Mouse (Mus musculus): ENCODE results near the gene Dus4l. TPM values are rescaled to one million over a fixed set of nuclear protein-coding genes. Genes with fewer than 3 reads are reported as not detected.
"Not testable (repeated sequence)": the region's sequence is repeated elsewhere in the genome, so short reads cannot be mapped to it uniquely, and the experiment has no call there.

Gene Dus4l
- polyA plus RNA-seq, 1 experiment from 2014 or later: 9.0 TPM

DNA sequence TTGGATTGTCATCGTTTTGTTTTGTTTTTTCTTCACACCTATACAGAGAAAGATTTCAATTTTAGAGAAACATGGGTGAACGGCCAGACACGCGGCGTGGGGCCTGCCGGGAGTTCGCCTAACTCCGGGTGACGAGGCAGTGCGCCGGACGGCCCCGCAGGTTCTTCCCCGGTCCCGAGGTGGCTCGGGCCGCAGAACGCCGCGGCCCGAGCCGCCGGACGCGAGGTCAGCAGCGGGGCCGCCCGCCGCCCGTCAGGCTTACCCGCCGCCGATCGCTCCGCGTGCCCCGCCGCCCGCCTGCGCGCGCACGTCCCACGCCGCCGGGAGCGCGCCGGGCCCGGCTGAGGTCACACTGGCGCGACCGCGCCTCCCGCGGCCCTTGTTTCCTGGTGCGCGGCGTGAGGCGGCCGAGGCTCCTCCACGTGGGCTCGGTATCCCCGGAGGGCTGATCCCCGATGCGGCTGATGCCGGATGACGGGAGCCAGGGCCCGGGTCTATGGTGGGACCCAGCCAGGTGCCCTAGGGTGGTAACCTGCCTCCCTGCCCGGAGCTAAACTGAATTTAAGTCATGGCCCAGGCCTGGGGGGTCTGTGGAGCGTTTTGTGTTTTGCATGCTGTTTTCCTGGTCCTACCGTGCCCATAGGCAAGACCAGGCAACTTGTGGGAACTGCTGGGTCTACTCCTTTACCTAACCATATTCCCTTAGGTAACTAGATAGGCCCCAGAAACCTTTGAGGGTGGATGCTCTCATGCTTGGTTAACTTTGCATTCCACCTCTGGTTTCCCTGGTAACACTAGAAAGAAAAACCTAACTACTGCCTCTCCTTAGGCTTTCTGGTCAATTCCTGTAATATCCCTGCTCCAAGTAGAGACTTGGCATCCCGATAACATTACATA, 20.0 kb downstream of the Dus4l start, which contains the start of gene Bcap29:
TSS of gene Bcap29 (minus strand) at position 316 of the 897 bp plus-strand sequence.
- Histone ChIP-seq H3K27me3 (no peaks in the 10 kb centered on the region), H3K4me2 (peak within 1 kb of the TSS; percentile 84), H3K4me1 (replicated peaks) (peaks cover 17% of the 10 kb centered on the region), H3K4me3 (peak within 1 kb of the TSS; percentile 56), H3K36me3 (no peaks in the 10 kb centered on the region), H3K27ac (replicated peaks) (peak within 1 kb of the TSS; percentile 77), H3K9ac (peak within 1 kb of the TSS; percentile 68), H3K9me3 (no peaks in the 10 kb centered on the region)
- peak; percentile 89 for ATAC-seq (ENCODE audit: low FRiP score, low read depth)
- WGBS: 1% methylated on average over 66 of the region's 73 CpGs

DNA sequence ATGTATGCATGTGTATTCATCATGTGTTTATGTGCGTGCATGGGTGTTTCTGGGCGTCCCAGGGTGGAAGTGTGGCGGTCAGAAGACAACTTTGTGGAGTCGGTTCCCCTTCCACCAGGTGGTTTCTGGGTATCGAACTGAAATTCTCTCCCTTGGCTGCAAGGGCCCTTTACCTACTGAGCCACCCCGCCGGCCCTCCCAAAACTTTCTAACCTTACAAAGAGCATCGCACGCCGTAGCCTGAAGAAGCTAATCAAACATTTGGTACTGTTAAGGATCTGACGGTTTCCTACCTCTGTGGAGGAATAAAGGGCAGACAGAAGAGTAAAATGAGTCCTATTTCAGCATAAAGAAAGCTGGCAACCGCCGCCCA, 20.7 kb downstream of the Dus4l start:
- Histone ChIP-seq H3K9me3 (no peaks in the 10 kb centered on the region), H3K4me2 (peak overlapping the region; percentile 84), H3K27me3 (no peaks in the 10 kb centered on the region), H3K4me1 (replicated peaks) (peaks cover 17% of the 10 kb centered on the region), H3K9ac (peak overlapping the region; percentile 68), H3K27ac (replicated peaks) (peak overlapping the region; percentile 77; the same call in 1 of the 2 replicates), H3K36me3 (no peaks in the 10 kb centered on the region), H3K4me3 (peak overlapping the region; percentile 56)
- ATAC-seq (ENCODE audit: low FRiP score, low read depth): peak; percentile 47; the same call in 1 of the 2 replicates
- 9% methylated on average over 13 of the region's 13 CpGs for WGBS

DNA sequence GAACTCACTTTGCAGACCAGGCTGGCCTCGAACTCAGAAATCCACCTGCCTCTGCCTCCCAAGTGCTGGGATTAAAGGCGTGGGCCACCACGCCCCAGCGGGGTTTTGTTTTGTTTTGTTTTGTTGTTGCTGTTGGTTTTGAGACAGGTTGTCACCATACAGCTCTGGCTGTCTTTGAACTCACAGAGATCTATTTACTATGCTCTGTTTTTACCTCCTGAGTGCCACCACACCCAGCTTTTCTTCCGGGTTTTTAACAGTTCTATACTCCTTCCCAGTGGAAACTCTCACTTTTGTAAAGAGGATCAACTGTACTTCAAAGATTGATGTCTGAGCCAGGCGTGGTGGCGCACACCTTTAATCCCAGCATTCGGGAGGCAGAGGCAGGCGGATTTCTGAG, 26.2 kb downstream of the Dus4l start:
- ATAC-seq (ENCODE audit: low FRiP score, low read depth); H3K27me3 ChIP-seq: not testable (repeated sequence)
- WGBS: 94% methylated on average over 9 of the region's 9 CpGs

DNA sequence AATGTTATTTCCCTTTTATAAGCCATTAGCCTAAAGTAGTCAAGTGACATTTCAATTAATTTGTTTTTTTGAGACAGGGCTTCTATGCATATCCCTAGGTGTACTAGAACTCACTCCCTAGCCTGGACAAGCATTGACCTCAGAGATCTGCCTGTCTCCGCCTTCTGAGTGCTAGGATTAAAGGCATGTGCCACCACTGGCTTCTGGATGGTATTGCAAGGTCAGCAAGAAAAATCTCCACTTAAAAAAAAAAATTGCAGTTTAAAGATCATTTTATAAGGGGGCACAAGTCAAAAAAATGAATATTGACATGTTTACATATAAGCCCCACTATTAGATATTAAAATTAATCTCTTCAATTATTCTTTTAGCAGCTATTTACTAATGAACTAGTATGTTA, 29.6 kb downstream of the Dus4l start:
- 93% methylated on average over 1 of the region's 1 CpGs for WGBS
- H3K4me2 ChIP-seq: no peak overlapping the region
- no peaks in the 10 kb centered on the region for H3K36me3 ChIP-seq
- no peak overlapping the region for H3K4me3 ChIP-seq
- H3K27ac ChIP-seq (replicated peaks): no peak overlapping the region
- no peaks in the 10 kb centered on the region for H3K9me3 ChIP-seq
- ATAC-seq (ENCODE audit: low FRiP score, low read depth): no peak
- no peaks in the 10 kb centered on the region for H3K27me3 ChIP-seq
- no peaks in the 10 kb centered on the region for H3K4me1 ChIP-seq (replicated peaks)
- no peak overlapping the region for H3K9ac ChIP-seq

More for the DNA sequence above, 26.2 kb downstream of the Dus4l start:
- H3K36me3 ChIP-seq; H3K4me3 ChIP-seq; H3K9me3 ChIP-seq; H3K4me2 ChIP-seq; H3K9ac ChIP-seq; H3K4me1 ChIP-seq (replicated peaks); H3K27ac ChIP-seq (replicated peaks): not testable (repeated sequence)

DNA sequence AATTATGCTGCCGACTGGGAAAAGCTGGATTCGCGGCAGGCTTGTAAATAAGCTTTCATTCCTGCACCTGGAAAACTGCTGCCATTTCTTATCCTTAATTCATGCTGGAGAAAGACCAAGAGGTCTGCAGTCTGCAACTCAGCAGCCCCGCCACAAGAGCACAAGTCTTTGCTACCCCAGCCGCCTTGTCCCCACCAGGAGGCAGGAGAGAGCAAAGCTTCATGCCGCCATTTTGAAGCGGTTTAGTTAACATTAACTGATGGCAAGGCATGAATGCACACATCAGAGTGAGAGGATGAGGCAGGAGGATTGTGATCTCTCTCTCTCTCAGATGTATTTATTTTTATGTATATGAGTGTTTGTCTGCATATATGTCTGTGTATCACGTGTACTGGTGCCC, 34.5 kb downstream of the Dus4l start:
- no peak overlapping the region for H3K4me3 ChIP-seq
- 89% methylated on average over 8 of the region's 8 CpGs for WGBS
- H3K36me3 ChIP-seq: peaks cover 6% of the 10 kb centered on the region
- H3K9me3 ChIP-seq: no peaks in the 10 kb centered on the region
- no peaks in the 10 kb centered on the region for H3K27me3 ChIP-seq
- no peak overlapping the region for H3K9ac ChIP-seq
- no peak overlapping the region for H3K27ac ChIP-seq (replicated peaks)
- ATAC-seq (ENCODE audit: low FRiP score, low read depth): no peak
- no peaks in the 10 kb centered on the region for H3K4me1 ChIP-seq (replicated peaks)
- H3K4me2 ChIP-seq: no peak overlapping the region

DNA sequence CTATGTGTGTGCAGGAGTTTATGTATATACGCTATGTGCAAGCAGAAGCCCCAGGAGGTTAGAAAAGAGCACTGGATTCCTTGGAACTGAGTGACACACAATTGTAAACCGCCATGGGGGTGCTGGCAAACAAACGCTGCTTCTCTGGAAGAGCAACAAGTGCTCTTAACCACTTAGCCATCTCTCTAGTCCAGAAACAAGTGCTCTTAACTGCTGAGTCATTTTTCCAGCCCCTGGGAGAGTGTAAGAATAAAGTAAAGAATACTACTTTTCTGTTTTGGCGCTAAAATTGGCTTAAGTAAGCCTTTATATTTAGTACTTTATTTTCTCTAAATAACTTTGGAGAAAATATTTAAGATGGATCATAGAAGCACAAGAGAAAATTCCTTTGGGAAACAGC, 41.3 kb downstream of the Dus4l start:
- no peak overlapping the region for H3K9ac ChIP-seq
- ATAC-seq (ENCODE audit: low FRiP score, low read depth): no peak
- H3K9me3 ChIP-seq: no peaks in the 10 kb centered on the region
- H3K4me1 ChIP-seq (replicated peaks): no peaks in the 10 kb centered on the region
- H3K27me3 ChIP-seq: no peaks in the 10 kb centered on the region
- H3K4me3 ChIP-seq: no peak overlapping the region
- no peak overlapping the region for H3K27ac ChIP-seq (replicated peaks)
- WGBS: 53% methylated on average over 4 of the region's 4 CpGs
- H3K4me2 ChIP-seq: no peak overlapping the region
- peaks cover 6% of the 10 kb centered on the region for H3K36me3 ChIP-seq

DNA sequence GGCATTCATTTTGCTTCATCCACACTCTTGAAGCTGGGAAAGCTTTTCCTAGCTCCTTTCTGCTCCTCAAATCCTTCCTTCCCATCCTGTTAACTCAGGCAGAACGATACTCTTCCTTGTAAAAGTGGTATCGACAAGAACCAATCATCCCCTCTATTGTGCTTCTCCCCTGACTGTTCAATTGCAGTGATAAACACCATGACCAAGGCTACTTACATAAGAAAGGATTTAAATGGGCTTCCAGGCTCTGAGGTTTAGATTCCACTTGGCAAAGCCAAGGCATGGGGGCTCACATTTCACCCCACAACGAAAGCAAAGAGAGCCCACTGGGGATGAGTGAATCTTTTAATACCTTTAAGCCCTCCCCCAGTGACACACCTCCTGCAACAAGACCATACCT, 46.5 kb downstream of the Dus4l start:
- Histone ChIP-seq H3K36me3 (no peaks in the 10 kb centered on the region), H3K9me3 (no peaks in the 10 kb centered on the region), H3K4me1 (replicated peaks) (no peaks in the 10 kb centered on the region), H3K27me3 (no peaks in the 10 kb centered on the region), H3K9ac (no peak overlapping the region), H3K4me2 (no peak overlapping the region), H3K27ac (replicated peaks) (no peak overlapping the region), H3K4me3 (no peak overlapping the region)
- no peak for ATAC-seq (ENCODE audit: low FRiP score, low read depth)
- WGBS: 14% methylated on average over 3 of the region's 3 CpGs

DNA sequence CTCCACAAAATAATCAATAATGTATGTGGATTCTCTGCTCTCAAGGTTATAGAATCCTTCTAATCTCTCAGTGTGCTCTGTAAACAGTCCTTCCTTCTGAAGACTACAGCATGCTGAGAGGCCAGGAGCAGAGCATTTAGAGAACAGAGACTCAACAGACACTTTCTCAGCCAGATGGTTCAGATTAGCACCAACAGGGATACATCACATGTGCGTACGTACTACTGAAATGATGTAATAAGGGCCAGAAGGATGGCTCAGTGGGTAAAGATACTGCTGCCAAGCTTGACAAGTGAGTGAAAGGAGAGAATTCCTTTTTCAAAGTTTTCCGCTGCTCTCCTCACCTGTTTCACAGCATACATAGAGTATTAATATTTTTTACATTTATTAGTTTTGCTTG, 49.7 kb downstream of the Dus4l start:
- no peak overlapping the region for H3K4me3 ChIP-seq
- no peaks in the 10 kb centered on the region for H3K4me1 ChIP-seq (replicated peaks)
- H3K4me2 ChIP-seq: no peak overlapping the region
- WGBS: 83% methylated on average over 3 of the region's 3 CpGs
- H3K27ac ChIP-seq (replicated peaks): no peak overlapping the region
- H3K27me3 ChIP-seq: no peaks in the 10 kb centered on the region
- no peaks in the 10 kb centered on the region for H3K9me3 ChIP-seq
- ATAC-seq (ENCODE audit: low FRiP score, low read depth): no peak
- no peak overlapping the region for H3K9ac ChIP-seq
- H3K36me3 ChIP-seq: no peaks in the 10 kb centered on the region

DNA sequence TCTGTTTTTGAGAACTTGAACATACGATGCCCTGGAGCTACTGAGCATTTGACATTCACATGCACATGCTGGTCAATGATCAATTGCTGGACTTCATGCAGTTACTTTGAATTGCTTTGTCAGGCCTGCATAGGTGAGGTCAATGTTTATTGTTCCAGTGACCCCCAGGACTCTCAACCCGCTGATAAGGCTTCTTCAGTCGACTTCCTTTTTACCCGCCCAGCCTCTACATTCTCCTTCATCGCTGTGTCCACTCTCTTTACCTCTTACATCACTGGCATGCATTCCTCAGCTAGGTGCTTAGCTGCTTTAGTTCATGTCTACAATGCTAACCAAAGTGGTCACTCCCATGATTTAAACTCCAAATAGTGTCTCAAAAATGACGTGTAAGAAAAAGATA, 51.0 kb downstream of the Dus4l start:
- 71% methylated on average over 6 of the region's 6 CpGs for WGBS
- H3K27ac ChIP-seq (replicated peaks): no peak overlapping the region
- no peak overlapping the region for H3K4me3 ChIP-seq
- no peaks in the 10 kb centered on the region for H3K36me3 ChIP-seq
- no peak overlapping the region for H3K4me2 ChIP-seq
- no peak for ATAC-seq (ENCODE audit: low FRiP score, low read depth)
- no peak overlapping the region for H3K9ac ChIP-seq
- H3K4me1 ChIP-seq (replicated peaks): no peaks in the 10 kb centered on the region
- no peaks in the 10 kb centered on the region for H3K27me3 ChIP-seq
- no peaks in the 10 kb centered on the region for H3K9me3 ChIP-seq

DNA sequence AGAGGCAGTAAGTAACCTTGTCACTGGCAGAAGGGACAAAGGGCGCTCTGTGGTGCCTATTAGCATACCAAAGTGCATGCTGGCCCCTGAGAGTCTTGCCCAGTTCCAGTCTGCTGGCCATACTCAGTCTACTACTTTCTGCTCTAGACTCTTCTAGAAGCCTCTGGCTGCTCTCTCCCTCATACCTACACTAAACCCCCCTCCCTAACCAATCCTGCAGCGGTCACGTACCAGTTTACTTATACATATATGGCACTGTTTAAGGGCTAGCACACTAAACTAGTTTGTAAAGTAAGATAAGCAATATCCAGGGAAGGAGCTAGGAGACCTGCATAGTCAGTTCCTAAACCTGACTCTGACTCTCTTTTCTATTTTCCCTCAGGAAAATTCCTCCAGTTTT, 60.3 kb downstream of the Dus4l start:
- Histone ChIP-seq H3K4me1 (replicated peaks) (no peaks in the 10 kb centered on the region), H3K9me3 (no peaks in the 10 kb centered on the region), H3K27ac (replicated peaks) (no peak overlapping the region), H3K4me3 (no peak overlapping the region), H3K27me3 (no peaks in the 10 kb centered on the region), H3K4me2 (no peak overlapping the region), H3K36me3 (no peaks in the 10 kb centered on the region), H3K9ac (no peak overlapping the region)
- ATAC-seq (ENCODE audit: low FRiP score, low read depth): no peak
- WGBS: 70% methylated on average over 3 of the region's 3 CpGs

DNA sequence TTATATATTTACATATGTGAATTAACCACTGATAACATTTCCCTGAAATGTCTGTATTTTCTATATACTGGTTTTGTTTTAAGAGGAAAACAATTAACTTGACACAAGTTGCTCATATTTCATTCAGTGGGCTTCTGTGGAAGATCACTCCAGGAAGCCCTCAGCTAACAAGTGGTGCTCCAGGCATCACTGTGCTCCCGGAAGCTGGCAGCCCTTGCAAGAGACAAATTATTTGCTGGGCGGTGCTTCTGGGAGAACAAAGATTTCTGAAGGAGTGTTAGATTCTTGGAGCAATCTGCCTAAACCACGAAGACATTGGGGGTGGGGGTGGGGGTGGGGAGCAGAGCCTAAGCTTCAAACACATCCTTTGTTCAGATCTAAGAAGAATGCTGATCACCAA, 62.6 kb downstream of the Dus4l start:
- H3K9me3 ChIP-seq: no peaks in the 10 kb centered on the region
- no peak overlapping the region for H3K4me3 ChIP-seq
- H3K36me3 ChIP-seq: no peaks in the 10 kb centered on the region
- no peaks in the 10 kb centered on the region for H3K4me1 ChIP-seq (replicated peaks)
- WGBS: 32% methylated on average over 3 of the region's 3 CpGs
- no peak for ATAC-seq (ENCODE audit: low FRiP score, low read depth)
- no peak overlapping the region for H3K9ac ChIP-seq
- no peaks in the 10 kb centered on the region for H3K27me3 ChIP-seq
- H3K27ac ChIP-seq (replicated peaks): no peak overlapping the region
- H3K4me2 ChIP-seq: no peak overlapping the region
